Mouse (Mus musculus) frontal cortex, postnatal 36 days (tissue): Measurements from ENCODE around the gene Csf3.
"Not testable (repeated sequence)": the region's sequence is repeated elsewhere in the genome, so short reads cannot be mapped to it uniquely, and the experiment has no call there.

Experiments used
- DNase-seq, 2 experiments: peaks; one replicate each; pipeline ENCODE4 v3.0.0; 2022; ENCODE audit warnings: low spot score in 2 of 2

Gene Csf3

GRCm38 (mm10) chr11:98701213-98701670, at the start of gene Csf3:
TSS of gene Csf3 (plus strand) at chr11:98701263.
- no peak for DNase-seq

DNA sequence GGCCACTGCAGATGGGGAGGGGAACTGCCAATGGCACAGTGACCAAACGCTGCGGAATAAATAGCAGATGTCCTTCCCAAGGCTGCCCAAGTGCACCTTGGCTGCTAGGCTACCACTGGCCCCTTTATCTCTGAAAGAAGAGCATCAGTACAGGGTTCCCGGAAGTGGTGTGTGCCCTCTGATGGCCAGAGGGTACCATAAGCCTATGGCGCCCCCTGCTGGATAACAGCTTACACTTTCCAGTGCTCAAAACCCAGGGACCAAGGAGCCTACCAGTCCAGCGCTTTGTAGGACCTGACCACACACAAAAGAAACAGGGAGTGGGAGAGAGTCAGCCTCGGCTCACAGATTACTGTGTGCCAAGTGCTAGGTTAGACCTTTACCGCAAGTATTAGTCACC, 46.0 kb upstream of the Csf3 start:
- peak; percentile 7 to 24 for DNase-seq

- peak; percentile 11 to 41 for DNase-seq
Measured at GRCm38 (mm10) chr11:98660517-98660916, 40.5 kb upstream of the Csf3 start.

- no peak for DNase-seq
Measured at GRCm38 (mm10) chr11:98664091-98664490, 37.0 kb upstream of the Csf3 start, which contains the start of gene Gsdma. TSS of gene Gsdma (plus strand) at chr11:98664351.

GRCm38 (mm10) chr11:98668984-98669383, 32.1 kb upstream of the Csf3 start:
- no peak for DNase-seq

GRCm38 (mm10) chr11:98671284-98671815, 29.7 kb upstream of the Csf3 start:
- no peak for DNase-seq

- DNase-seq = no peak
Measured at GRCm38 (mm10) chr11:98671857-98672256, 29.2 kb upstream of the Csf3 start.

GRCm38 (mm10) chr11:98672482-98672881, 28.6 kb upstream of the Csf3 start:
- DNase-seq = no peak

DNA sequence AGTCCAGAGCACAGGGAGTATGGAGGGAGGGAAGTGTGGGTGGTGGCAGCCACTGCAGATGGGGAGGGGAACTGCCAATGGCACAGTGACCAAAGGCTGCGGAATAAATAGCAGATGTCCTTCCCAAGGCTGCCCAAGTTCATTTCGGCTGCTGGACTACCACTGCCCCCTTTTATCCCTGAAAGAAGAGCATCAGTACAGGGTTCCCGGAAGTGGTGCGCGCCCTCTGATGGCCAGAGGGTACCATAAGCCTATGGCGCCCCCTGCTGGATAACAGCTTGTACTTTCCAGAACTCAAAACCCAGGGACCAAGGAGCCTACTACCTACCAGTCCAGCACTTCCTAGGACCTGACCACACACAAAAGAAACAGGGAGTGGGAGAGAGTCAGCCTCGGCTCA, 27.9 kb upstream of the Csf3 start:
- peak; percentile 35 to 47 for DNase-seq

DNA sequence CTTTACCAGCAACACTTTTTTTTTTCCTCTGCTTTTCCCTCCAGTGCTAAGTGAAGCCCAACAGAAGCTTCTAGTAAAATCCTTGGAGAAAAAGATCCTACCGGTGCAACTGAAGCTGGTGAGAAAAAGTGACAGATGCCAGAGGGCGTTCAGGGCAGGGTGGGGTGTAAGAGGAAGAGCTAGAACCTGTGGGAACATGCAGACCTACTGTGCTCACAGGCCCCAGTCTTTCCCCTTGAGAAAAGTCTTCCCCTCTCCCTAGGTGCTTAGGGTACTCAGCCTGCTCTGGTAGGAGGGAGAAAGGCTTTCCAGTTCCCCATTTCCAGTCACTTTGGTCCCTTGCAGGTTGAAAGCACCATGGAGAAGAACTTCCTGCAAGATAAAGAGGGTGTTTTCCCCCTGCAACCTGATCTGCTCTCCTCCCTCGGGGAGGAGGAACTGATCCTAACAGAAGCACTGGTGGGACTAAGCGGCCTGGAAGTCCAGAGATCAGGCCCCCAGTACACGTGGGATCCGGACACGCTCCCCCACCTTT, 25.2 kb upstream of the Csf3 start:
- no peak for DNase-seq

GRCm38 (mm10) chr11:98680023-98680422, 21.0 kb upstream of the Csf3 start:
- no peak for DNase-seq

DNA sequence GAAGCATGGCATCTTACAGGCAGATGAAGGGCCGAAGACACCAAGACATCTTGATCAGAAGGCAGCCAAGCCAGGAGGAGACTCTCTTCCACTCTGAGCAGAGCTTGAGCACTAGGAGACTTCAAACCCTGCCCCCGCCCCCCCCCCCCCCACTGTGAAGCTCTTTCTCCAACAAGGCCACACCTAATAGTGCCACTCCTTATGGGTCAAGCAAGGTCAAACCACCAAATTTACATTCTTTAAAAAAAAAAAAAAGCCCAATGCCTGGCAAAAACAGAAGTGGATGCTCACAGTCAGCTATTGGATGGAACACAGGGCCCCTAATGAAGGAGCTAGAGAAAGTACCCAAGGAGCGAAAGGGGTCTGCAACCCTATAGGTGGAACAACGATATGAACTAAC, 20.5 kb upstream of the Csf3 start:
- not testable (repeated sequence) for DNase-seq

GRCm38 (mm10) chr11:98681186-98681585, 19.9 kb upstream of the Csf3 start:
- no peak for DNase-seq

DNA sequence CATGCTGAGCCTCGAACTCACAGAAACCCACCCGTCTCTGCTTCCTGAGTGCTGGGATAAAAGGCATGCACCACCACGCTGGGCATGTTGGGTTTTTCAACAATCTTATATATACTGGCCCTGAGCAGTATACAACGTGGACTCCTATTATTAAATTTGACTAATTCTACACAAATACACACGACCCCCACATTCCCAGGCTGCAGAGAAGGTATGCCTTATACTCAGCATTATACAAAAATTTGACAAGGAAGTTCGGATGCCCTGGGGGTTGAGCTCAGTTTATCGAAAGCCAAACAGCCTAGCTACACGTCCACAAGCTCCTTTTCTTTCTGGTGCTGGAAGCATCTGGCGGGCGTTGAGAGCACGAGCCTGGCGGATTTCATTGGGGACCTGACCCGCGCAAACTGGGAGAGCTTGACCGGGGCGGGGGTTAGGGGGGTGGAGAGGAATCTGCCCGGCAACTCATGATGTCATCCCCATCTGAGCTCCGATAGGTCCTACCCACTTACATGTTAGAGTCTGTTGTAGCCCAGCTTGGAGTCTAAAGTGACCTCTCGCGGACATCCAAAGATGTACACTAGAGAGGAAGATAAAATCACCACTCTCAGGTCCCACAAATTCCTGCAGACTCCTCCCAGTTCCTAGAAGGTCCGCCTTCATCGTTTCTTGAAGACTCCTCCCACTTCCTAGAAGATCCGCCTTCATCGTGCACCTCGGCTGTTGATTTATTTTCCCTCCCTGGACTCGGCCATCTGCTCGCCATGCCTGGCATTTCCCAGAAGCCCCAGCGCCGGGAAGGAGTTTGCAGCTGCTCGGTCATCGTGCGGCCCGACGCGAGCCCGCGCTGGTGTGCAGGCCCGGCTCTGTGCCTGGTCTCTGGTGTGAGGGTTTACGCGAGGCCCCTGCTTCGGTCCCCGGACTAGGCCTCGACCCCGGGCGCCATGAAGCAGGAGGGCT, 19.0 kb upstream of the Csf3 start, which contains the start of gene Psmd3:
Gene Psmd3, plus strand, starts transcription at position 769 of the 960 bp plus-strand sequence.
- DNase-seq = peak; percentile 99

GRCm38 (mm10) chr11:98682811-98683210, 18.3 kb upstream of the Csf3 start:
- DNase-seq = no peak

- DNase-seq = no peak
Measured at GRCm38 (mm10) chr11:98685642-98686041, 15.4 kb upstream of the Csf3 start.

DNA sequence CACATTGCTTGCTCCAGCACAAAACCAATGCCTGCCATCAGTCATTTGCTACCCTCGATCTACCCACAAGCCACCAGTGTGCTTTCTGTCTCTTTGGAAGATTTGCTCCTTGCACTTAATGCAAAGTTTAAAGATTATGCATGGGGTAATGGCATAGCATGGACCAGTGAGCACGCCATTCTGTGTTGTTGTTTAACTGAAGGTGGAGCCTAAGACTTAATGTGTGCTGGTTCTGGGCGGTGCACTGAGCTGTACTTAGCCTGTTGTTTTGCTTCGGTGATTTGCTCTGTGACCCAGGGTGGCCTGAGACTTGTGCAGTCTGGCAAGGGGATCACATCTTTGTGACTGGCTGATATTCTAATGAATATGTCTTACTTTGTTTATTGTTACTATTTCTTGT, 14.1 kb upstream of the Csf3 start:
- DNase-seq = no peak

- DNase-seq = no peak
Measured at GRCm38 (mm10) chr11:98688009-98688408, 13.1 kb upstream of the Csf3 start.

DNA sequence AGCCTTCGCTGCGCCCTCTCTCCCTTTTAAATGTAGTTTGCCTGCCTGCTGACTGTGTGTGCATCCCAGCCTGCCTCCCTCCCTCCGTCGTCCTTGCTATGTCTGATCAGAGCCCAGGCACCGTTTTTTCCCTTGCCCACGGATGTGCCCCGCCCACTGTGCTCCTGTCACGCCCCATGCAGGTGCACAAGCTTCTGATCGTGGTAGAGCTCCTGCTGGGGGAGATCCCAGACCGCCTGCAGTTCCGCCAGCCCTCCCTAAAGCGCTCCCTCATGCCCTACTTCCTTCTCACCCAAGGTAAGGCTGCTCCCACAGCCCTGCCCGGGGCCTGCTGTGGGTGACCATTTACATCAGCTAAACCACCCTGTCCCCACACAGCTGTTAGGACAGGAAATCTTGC, 7.9 kb upstream of the Csf3 start:
- DNase-seq = no peak

DNA sequence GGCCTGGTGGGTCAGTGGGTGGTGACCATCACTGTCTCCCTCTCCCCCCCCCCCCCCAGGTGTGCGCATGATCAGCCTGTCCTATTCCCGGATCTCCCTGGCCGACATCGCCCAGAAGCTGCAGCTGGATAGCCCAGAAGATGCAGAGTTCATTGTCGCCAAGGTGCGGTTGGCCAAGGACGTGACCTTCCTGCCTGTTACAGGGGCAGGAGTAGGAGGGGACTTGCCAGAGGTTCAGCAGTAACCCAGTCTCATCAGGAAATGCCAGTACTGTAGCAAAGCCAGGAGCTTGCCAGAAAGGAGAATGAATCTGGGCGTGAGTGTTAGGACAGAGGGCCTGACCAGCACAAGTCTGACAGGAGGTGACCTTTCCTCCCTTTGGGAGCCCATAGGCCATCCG, 7.3 kb upstream of the Csf3 start:
- DNase-seq = no peak

DNA sequence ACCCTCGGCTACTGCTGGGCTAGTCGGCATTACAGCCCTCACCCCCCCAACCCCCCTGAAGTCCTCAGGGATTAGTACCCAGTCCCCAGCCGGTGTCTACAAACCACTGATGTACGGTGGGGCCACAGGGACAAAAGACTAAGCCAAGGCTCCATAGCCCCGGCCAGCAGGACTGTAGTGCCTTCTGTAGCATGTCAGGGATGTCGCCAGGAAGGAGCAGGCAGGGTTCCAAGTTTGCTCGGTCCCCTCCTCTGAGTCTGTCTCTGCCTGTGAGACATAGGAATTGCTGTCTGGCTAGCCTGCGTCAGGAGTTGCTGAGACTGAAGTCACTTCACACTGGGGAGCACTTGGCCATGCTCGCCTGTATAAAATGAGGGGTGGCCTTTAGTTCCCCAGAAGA, 6.8 kb upstream of the Csf3 start:
- DNase-seq = no peak

- no peak for DNase-seq
Measured at GRCm38 (mm10) chr11:98695408-98695807, 5.7 kb upstream of the Csf3 start.
